Mouse (Mus musculus) myocyte (in vitro differentiated cells): Measurements from ENCODE around the gene Erf. TPM values are rescaled to one million over a fixed set of nuclear protein-coding genes. Genes with fewer than 3 reads are reported as not detected.

Experiments used
- H3K27me3 ChIP-seq: one replicate; pipeline ENCODE4 v1.6.1; 2011; ENCODE audit not compliant: control insufficient read depth, insufficient read depth, insufficient read length
- H3K36me3 ChIP-seq: one replicate; pipeline ENCODE4 v1.6.1; 2011; ENCODE audit not compliant: control insufficient read depth, insufficient read depth
- H3K4me2 ChIP-seq: one replicate; pipeline ENCODE4 v1.6.1; 2011; ENCODE audit warnings: low read depth, control low read depth
- H3K4me3 ChIP-seq: one replicate; pipeline ENCODE4 v1.5.1; 2011; ENCODE audit warnings: mild to moderate bottlenecking, control low read depth, moderate library complexity
- H3K79me2 ChIP-seq: one replicate; pipeline ENCODE4 v1.6.1; 2011; ENCODE audit not compliant: control insufficient read depth, insufficient read depth
- H3ac ChIP-seq: one replicate; pipeline ENCODE4 v1.6.1; 2011; ENCODE audit not compliant: control insufficient read depth, insufficient read length
- CEBPB ChIP-seq: IDR thresholded peaks from 2 replicates; pipeline ENCODE4 v1.6.1; 2011; ENCODE audit warnings: mild to moderate bottlenecking, moderate library complexity; ENCODE audit not compliant: poor library complexity, insufficient read depth, severe bottlenecking
- E2F4 ChIP-seq: IDR thresholded peaks from one replicate; pipeline ENCODE4 v1.6.1; 2011; ENCODE audit warnings: mild to moderate bottlenecking, control low read depth, moderate library complexity; ENCODE audit not compliant: insufficient read depth
- MAX ChIP-seq: IDR thresholded peaks from one replicate; pipeline ENCODE4 v1.6.1; 2011; ENCODE audit warnings: low read depth, mild to moderate bottlenecking, control low read depth
- MYOD1 ChIP-seq, 3 experiments: IDR thresholded peaks; one replicate each; pipeline ENCODE4 v1.6.1; 2011; ENCODE audit warnings: control low read depth in 2 of 3, low read depth in 2 of 3, mild to moderate bottlenecking in 2 of 3, moderate library complexity in 1 of 3; ENCODE audit not compliant: insufficient read length in 2 of 3, control insufficient read depth in 1 of 3
- MYOG ChIP-seq, 3 experiments: IDR thresholded peaks; one replicate each; pipeline ENCODE4 v1.6.1; 2011; ENCODE audit warnings: control low read depth in 2 of 3, low read depth in 2 of 3, mild to moderate bottlenecking in 2 of 3; ENCODE audit not compliant: insufficient read length in 2 of 3, control insufficient read depth in 1 of 3, insufficient read depth in 1 of 3
- POLR2A ChIP-seq: IDR thresholded peaks from one replicate; pipeline ENCODE4 v1.6.1; 2011; ENCODE audit warnings: low read depth, mild to moderate bottlenecking, control low read depth, moderate library complexity; ENCODE audit not compliant: insufficient read length
- POLR2AphosphoS2 ChIP-seq: IDR thresholded peaks from one replicate; pipeline ENCODE4 v1.6.1; 2011; ENCODE audit warnings: low read depth, control low read depth; ENCODE audit not compliant: insufficient read length
- REST ChIP-seq: IDR thresholded peaks from one replicate; pipeline ENCODE4 v1.6.1; 2011; ENCODE audit warnings: mild to moderate bottlenecking, control low read depth, moderate library complexity; ENCODE audit not compliant: insufficient read depth, insufficient read length
- SRF ChIP-seq: IDR thresholded peaks from one replicate; pipeline ENCODE4 v1.6.1; 2011; ENCODE audit warnings: low read depth; ENCODE audit not compliant: control insufficient read depth, insufficient read length
- TCF12 ChIP-seq: IDR thresholded peaks from one replicate; pipeline ENCODE4 v1.6.1; 2011; ENCODE audit warnings: mild to moderate bottlenecking, control low read depth; ENCODE audit not compliant: poor library complexity, insufficient read depth, severe bottlenecking
- TCF3 ChIP-seq: IDR thresholded peaks from one replicate; pipeline ENCODE4 v1.6.1; 2011; ENCODE audit warnings: low read depth, control low read depth; ENCODE audit not compliant: insufficient read length
- USF1 ChIP-seq: IDR thresholded peaks from one replicate; pipeline ENCODE4 v1.6.1; 2011; ENCODE audit warnings: low read depth, mild to moderate bottlenecking, control low read depth, moderate library complexity
- polyA plus RNA-seq: library from polyadenylated mRNA; unstranded; fragments of >200 nt; fragmentation: generic; extraction: Trizol; gene quantifications from one replicate; pipeline ENCODE4 v1.2.1, GENCODE M21; 2012; ENCODE audit warnings: missing spikeins

The Erf gene
- polyA plus RNA-seq, 1 experiment: 42.5 TPM

DNA sequence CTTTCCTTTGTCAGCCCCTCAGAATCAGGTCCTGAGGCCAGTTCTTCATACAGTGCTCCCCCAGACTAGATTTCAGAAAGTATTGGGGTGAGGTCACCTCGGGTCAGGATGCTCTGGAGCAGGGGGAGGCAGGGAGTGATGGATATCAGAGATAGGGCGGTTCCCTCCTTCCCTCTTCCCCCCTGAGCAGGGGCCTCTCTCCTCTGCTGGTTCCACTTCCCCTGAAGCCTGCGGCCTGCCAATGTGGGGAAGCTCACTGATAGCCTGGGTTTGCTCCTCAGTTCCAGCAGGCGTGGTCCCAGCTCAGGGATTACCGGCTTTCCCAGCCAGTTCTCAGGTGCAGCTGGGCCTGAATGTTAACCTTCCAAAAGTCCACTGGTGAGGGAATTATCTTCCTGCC lies 33.1 kb upstream of the Erf start:
- Histone ChIP-seq H3ac (peak overlapping the region; percentile 62), H3K27me3 (no peaks in the 10 kb centered on the region), H3K4me3 (peak overlapping the region; percentile 37), H3K4me2 (peak overlapping the region; percentile 87), H3K79me2 (peaks cover 21% of the 10 kb centered on the region), H3K36me3 (peaks cover 7% of the 10 kb centered on the region)
- TF ChIP-seq POLR2A (no peak), MAX (no peak), MYOD1 (IDR thresholded peaks at IDR 0.05; ENCODE audit: control insufficient read depth in 1 of 3, insufficient read length in 2 of 3, low read depth in 2 of 3) (no peak)

- H3K27me3 ChIP-seq: no peaks in the 10 kb centered on the region
- peaks cover 7% of the 10 kb centered on the region for H3K36me3 ChIP-seq
- H3ac ChIP-seq: peak overlapping the region; percentile 62
- H3K4me2 ChIP-seq: peak overlapping the region; percentile 87
- TF ChIP-seq TCF12: no peak
- TF ChIP-seq MYOG (IDR thresholded peaks at IDR 0.05; ENCODE audit: control insufficient read depth in 1 of 3, insufficient read depth in 1 of 3, insufficient read length in 2 of 3, low read depth in 2 of 3): no peak
- TF ChIP-seq MAX: no peak
- no peak for TF ChIP-seq POLR2AphosphoS2
- no peak for TF ChIP-seq SRF
- no peak for TF ChIP-seq REST
- TF ChIP-seq POLR2A: no peak
- no peak for TF ChIP-seq TCF3
- TF ChIP-seq MYOD1 (IDR thresholded peaks at IDR 0.05; ENCODE audit: control insufficient read depth in 1 of 3, insufficient read length in 2 of 3, low read depth in 2 of 3): no peak
- TF ChIP-seq USF1: no peak
- peak overlapping the region; percentile 37 for H3K4me3 ChIP-seq
- H3K79me2 ChIP-seq: peaks cover 21% of the 10 kb centered on the region
Measured at GRCm38 (mm10) chr7:25282731-25283211, 32.2 kb upstream of the Erf start.

- Histone ChIP-seq H3K36me3 (peaks cover 7% of the 10 kb centered on the region), H3K4me2 (peak overlapping the region; percentile 82), H3ac (peak overlapping the region; percentile 62), H3K4me3 (peak overlapping the region; percentile 37), H3K27me3 (no peaks in the 10 kb centered on the region), H3K79me2 (peaks cover 22% of the 10 kb centered on the region)
- TF ChIP-seq E2F4 (no peak), USF1 (no peak), POLR2A (peak; percentile 93), SRF (no peak), MYOG (IDR thresholded peaks at IDR 0.05; ENCODE audit: control insufficient read depth in 1 of 3, insufficient read depth in 1 of 3, insufficient read length in 2 of 3, low read depth in 2 of 3) (no peak), MAX (no peak), TCF3 (no peak), TCF12 (no peak), MYOD1 (IDR thresholded peaks at IDR 0.05; ENCODE audit: control insufficient read depth in 1 of 3, insufficient read length in 2 of 3, low read depth in 2 of 3) (peak in 1 of 3 experiments; percentile 22), CEBPB (no peak), REST (peak; percentile 24), POLR2AphosphoS2 (peak; percentile 92)
Measured at GRCm38 (mm10) chr7:25281734-25282601, 31.4 kb upstream of the Erf start.

GRCm38 (mm10) chr7:25281166-25281733 lies 30.7 kb upstream of the Erf start:
- Histone ChIP-seq H3ac (peak overlapping the region; percentile 62), H3K79me2 (peaks cover 26% of the 10 kb centered on the region), H3K4me2 (peak overlapping the region; percentile 82), H3K27me3 (no peaks in the 10 kb centered on the region), H3K4me3 (peak overlapping the region; percentile 37), H3K36me3 (peaks cover 4% of the 10 kb centered on the region)
- no peak for TF ChIP-seq E2F4
- TF ChIP-seq CEBPB: no peak
- TF ChIP-seq TCF3: no peak
- TF ChIP-seq TCF12: no peak
- TF ChIP-seq REST: no peak
- no peak for TF ChIP-seq POLR2A
- TF ChIP-seq MYOD1 (IDR thresholded peaks at IDR 0.05; ENCODE audit: control insufficient read depth in 1 of 3, insufficient read length in 2 of 3, low read depth in 2 of 3): no peak
- TF ChIP-seq SRF: no peak
- TF ChIP-seq USF1: no peak
- TF ChIP-seq MAX: no peak
- no peak for TF ChIP-seq POLR2AphosphoS2
- no peak for TF ChIP-seq MYOG (IDR thresholded peaks at IDR 0.05; ENCODE audit: control insufficient read depth in 1 of 3, insufficient read depth in 1 of 3, insufficient read length in 2 of 3, low read depth in 2 of 3)
